In genomic region chr17:27169952-27170695, GRCm38 (mm10) we compare ENCODE assay signal across 11 mouse cellular contexts. TPM values are rescaled to one million over a fixed set of nuclear protein-coding genes. Genes with fewer than 3 reads are reported as not detected.
DNase-seq lines count a peak whose midpoint lies in the region; ATAC-seq and TF ChIP-seq lines count a peak whose summit lies in the region.
"Had no signal": no experiment of that assay in that cellular context is flagged by ENCODE, and none has a peak within 500 bp of the region (broad histone marks: within the 10 kb centered on the region; RNA-seq: fewer than 3 reads in every experiment).

No protein-coding gene starts in this region.

- H3K4me3 ChIP-seq in heart, adult 2 months, result no peak overlapping the region
- no peak overlapping the region for H3K4me3 ChIP-seq in heart, embryonic 12.5 days
- H3K4me3 ChIP-seq in bone marrow macrophage, adult 2 months (ENCODE audit: insufficient read depth, low read length), result no peak overlapping the region
- no peak overlapping the region for H3K4me3 ChIP-seq in limb, embryonic 11.5 days (ENCODE audit: low read depth, low read length)
- H3K4me3 ChIP-seq: midbrain, embryonic 12.5 days had no signal

- no peaks in the 10 kb centered on the region for H3K79me2 ChIP-seq in heart, adult 2 months (replicated peaks; ENCODE audit: control insufficient read depth, insufficient read depth, low read length)

- intact Hi-C loops in heart, adult 2 months (cut with DNase I), result no loop called here

- no peak for TF ChIP-seq POLR2A in heart, adult 2 months (IDR thresholded peaks at IDR 0.05; ENCODE audit: insufficient read depth, low read depth, low read length)
- no peak for TF ChIP-seq POLR2A in bone marrow macrophage, adult 2 months (IDR thresholded peaks at IDR 0.05; ENCODE audit: borderline replicate concordance, low read depth, low read length)

- H3K36me3 ChIP-seq in heart, adult 2 months (ENCODE audit: control insufficient read depth, insufficient read depth, low read length), result no peaks in the 10 kb centered on the region
- no peaks in the 10 kb centered on the region for H3K36me3 ChIP-seq in heart, embryonic 12.5 days
- H3K36me3 ChIP-seq in limb, embryonic 11.5 days (ENCODE audit: control insufficient read depth, insufficient read depth, low read length), result no peaks in the 10 kb centered on the region
- H3K36me3 ChIP-seq: midbrain, embryonic 12.5 days had no signal

- no peak for TF ChIP-seq CTCF in heart, adult 2 months (IDR thresholded peaks at IDR 0.05)
- TF ChIP-seq CTCF in bone marrow macrophage, adult 2 months (IDR thresholded peaks at IDR 0.05; ENCODE audit: low read depth, low read length), result no peak

- DNase-seq in adrenal gland, adult 8-10 months, result peak; percentile 48
- no peak for DNase-seq in adrenal gland, postnatal 14 days
- peak in 1 of 2 experiments; percentile 30 for DNase-seq in heart, adult 2 months
- peak; percentile 50 for DNase-seq in limb, embryonic 11.5 days (ENCODE audit: low spot score)
- no peak for DNase-seq in right cerebral cortex, adult 2 months (ENCODE audit: low spot score in 2 of 2)
- DNase-seq in thymus, postnatal 0 days (ENCODE audit: low spot score), result no peak
- DNase-seq: kidney, postnatal 10 days had no signal

- no peak overlapping the region for H3K4me2 ChIP-seq in heart, embryonic 12.5 days
- no peak overlapping the region for H3K4me2 ChIP-seq in limb, embryonic 11.5 days (ENCODE audit: low read depth, severe bottlenecking)
- H3K4me2 ChIP-seq: heart, embryonic 11.5 days; midbrain, embryonic 12.5 days had no signal

- no peaks in the 10 kb centered on the region for H3K9me3 ChIP-seq in heart, embryonic 12.5 days (replicated peaks)
- no peaks in the 10 kb centered on the region for H3K9me3 ChIP-seq in limb, embryonic 11.5 days (ENCODE audit: control insufficient read depth, low read length)
- H3K9me3 ChIP-seq: midbrain, embryonic 12.5 days had no signal

- ATAC-seq in heart, embryonic 12.5 days (ENCODE audit: insufficient number of reproducible peaks, low FRiP score), result no peak
- ATAC-seq in limb, embryonic 11.5 days (ENCODE audit: insufficient number of reproducible peaks, low FRiP score, low TSS enrichment, low read depth), result no peak

- 55% methylated on average over 11 of the region's 11 CpGs for WGBS in heart, adult 2 months
- 70% methylated on average over 11 of the region's 11 CpGs for WGBS in heart, embryonic 12.5 days
- 53% methylated on average over 11 of the region's 11 CpGs for WGBS in limb, embryonic 11.5 days

- H3K4me1 ChIP-seq in heart, adult 2 months (ENCODE audit: control insufficient read depth, insufficient read depth, low read length), result peaks cover 3% of the 10 kb centered on the region; the same call in 1 of the 2 replicates
- H3K4me1 ChIP-seq in heart, embryonic 12.5 days (replicated peaks), result peaks cover 7% of the 10 kb centered on the region
- peaks cover 53% of the 10 kb centered on the region for H3K4me1 ChIP-seq in bone marrow macrophage, adult 2 months (ENCODE audit: control insufficient read depth, insufficient read depth, low read length)
- peaks cover 11% of the 10 kb centered on the region for H3K4me1 ChIP-seq in limb, embryonic 11.5 days (ENCODE audit: control insufficient read depth, insufficient read depth, low read length)

- no peak overlapping the region for H3K27ac ChIP-seq in heart, adult 2 months
- no peak overlapping the region for H3K27ac ChIP-seq in heart, embryonic 12.5 days (ENCODE audit: poor library complexity, severe bottlenecking)
- peak overlapping the region; percentile 21; the same call in 1 of the 2 replicates for H3K27ac ChIP-seq in bone marrow macrophage, adult 2 months (ENCODE audit: insufficient read depth, low read depth, low read length)
- H3K27ac ChIP-seq in limb, embryonic 11.5 days (replicated peaks; ENCODE audit: low read depth, low read length), result no peak overlapping the region; the same call in 1 of the 2 replicates
- H3K27ac ChIP-seq: midbrain, embryonic 12.5 days had no signal

- H3K27me3 ChIP-seq in heart, adult 2 months (ENCODE audit: control insufficient read depth, insufficient read depth, low read length), result no peaks in the 10 kb centered on the region
- H3K27me3 ChIP-seq in heart, embryonic 12.5 days (replicated peaks), result peaks cover 14% of the 10 kb centered on the region; the same call in 1 of the 2 replicates
- H3K27me3 ChIP-seq in limb, embryonic 11.5 days (ENCODE audit: control insufficient read depth, insufficient read depth, low read length), result no peaks in the 10 kb centered on the region
- H3K27me3 ChIP-seq: midbrain, embryonic 12.5 days had no signal

- 0 out of 2 replicates have a peak, but pooled peaks have one; percentile 13 for TF ChIP-seq EP300 in heart, adult 2 months (IDR thresholded peaks at IDR 0.05; ENCODE audit: insufficient read depth, low read depth, low read length)

- no peak overlapping the region for H3K9ac ChIP-seq in heart, adult 2 months (ENCODE audit: low read depth, low read length)
- H3K9ac ChIP-seq in heart, embryonic 12.5 days, result no peak overlapping the region
- no peak overlapping the region for H3K9ac ChIP-seq in limb, embryonic 11.5 days (ENCODE audit: low read length)
- H3K9ac ChIP-seq: midbrain, embryonic 12.5 days had no signal

RNA-seq across cellular contexts. Expression of gene Ip6k3, which starts 2.5 kb away (rescaled TPM):
- total RNA-seq in adrenal gland, adult 8-10 months (2022), result 1 to 10 TPM in 3 of 4 experiments, under 1 TPM in 1; 0.49 to 1.8 (median 1.3) TPM
- total RNA-seq in adrenal gland, postnatal 14 days (2021), result 0.53 and 0.56 TPM in 2 replicates
- 1 to 10 TPM; 4.1 to 5.6 TPM for total RNA-seq in heart, adult 2 months (2021)
- 8.2 and 10.1 TPM in 2 replicates for polyA plus RNA-seq in heart, adult 2 months (2012; rRNA removed)
- polyA plus RNA-seq in heart, embryonic 12.5 days (2016; fragmentation: Nextera tagmentation; extraction: Ambion mirVana), result 0.18 and 0.31 TPM in 2 replicates
- polyA plus RNA-seq in bone marrow macrophage, adult 2 months (2012; ENCODE audit: insufficient read depth, insufficient read length, missing spikeins), result not detected in 2 replicates
- polyA plus RNA-seq in limb, embryonic 11.5 days (2014; fragmentation: Nextera tagmentation; extraction: Ambion mirVana), result 0.13 and 0.20 TPM in 2 replicates
- 0.46 and 0.49 TPM in 2 replicates for polyA plus RNA-seq in thymus, postnatal 0 days (2015; fragmentation: Nextera tagmentation; extraction: Ambion mirVana)

RNA-seq across cellular contexts. Expression of gene Lemd2, which starts 34.1 kb away (rescaled TPM):
- 10 to 100 TPM; 58.3 to 93.1 (median 76.5) TPM for total RNA-seq in adrenal gland, adult 8-10 months (2022)
- total RNA-seq in adrenal gland, postnatal 14 days (2021), result 49.6 and 54.7 TPM in 2 replicates
- 10 to 100 TPM; 30.0 to 31.4 TPM for total RNA-seq in heart, adult 2 months (2021)
- 38.3 and 39.5 TPM in 2 replicates for polyA plus RNA-seq in heart, adult 2 months (2012; rRNA removed)
- 13.7 and 16.8 TPM in 2 replicates for polyA plus RNA-seq in heart, embryonic 12.5 days (2016; fragmentation: Nextera tagmentation; extraction: Ambion mirVana)
- polyA plus RNA-seq in bone marrow macrophage, adult 2 months (2012; ENCODE audit: insufficient read depth, insufficient read length, missing spikeins), result 42.8 and 52.7 TPM in 2 replicates
- polyA plus RNA-seq in limb, embryonic 11.5 days (2014; fragmentation: Nextera tagmentation; extraction: Ambion mirVana), result 14.2 and 15.8 TPM in 2 replicates
- 11.1 and 13.8 TPM in 2 replicates for polyA plus RNA-seq in thymus, postnatal 0 days (2015; fragmentation: Nextera tagmentation; extraction: Ambion mirVana)

RNA-seq across cellular contexts. Expression of gene Uqcc2, which starts 36.4 kb away (rescaled TPM):
- total RNA-seq in adrenal gland, adult 8-10 months (2022), result 100 to 1,000 TPM; 252 to 380 (median 304) TPM
- 162 and 182 TPM in 2 replicates for total RNA-seq in adrenal gland, postnatal 14 days (2021)
- total RNA-seq in heart, adult 2 months (2021), result 100 to 1,000 TPM; 296 to 343 TPM
- 288 and 395 TPM in 2 replicates for polyA plus RNA-seq in heart, adult 2 months (2012; rRNA removed)
- polyA plus RNA-seq in heart, embryonic 12.5 days (2016; fragmentation: Nextera tagmentation; extraction: Ambion mirVana), result 294 and 296 TPM in 2 replicates
- polyA plus RNA-seq in bone marrow macrophage, adult 2 months (2012; ENCODE audit: insufficient read depth, insufficient read length, missing spikeins), result 75.5 and 91.6 TPM in 2 replicates
- polyA plus RNA-seq in limb, embryonic 11.5 days (2014; fragmentation: Nextera tagmentation; extraction: Ambion mirVana), result 383 and 387 TPM in 2 replicates
- polyA plus RNA-seq in thymus, postnatal 0 days (2015; fragmentation: Nextera tagmentation; extraction: Ambion mirVana), result 266 and 304 TPM in 2 replicates

Comparison
In these comparisons a context has a peak if more than half of its experiments do, and no peak if none do; other contexts are left out.
1. DNase-seq: peak in adrenal gland, adult 8-10 months (single experiment) and limb, embryonic 11.5 days (single experiment); none in adrenal gland, postnatal 14 days (single experiment), right cerebral cortex, adult 2 months (0 of 2) and thymus, postnatal 0 days (single experiment).